Mouse (Mus musculus) regulatory T cell (primary cell): Measurements from ENCODE around the gene Dync1i2.

ENCODE experiments used
- in situ Hi-C: fragments of 300-600 bp; cut with MboI, MseI; formaldehyde crosslinking; loops from one replicate; pipeline ENCODE4 v1.15.1; 2025; ENCODE audit warnings: high pct_unique_total_duplicates

The Dync1i2 gene

DNA sequence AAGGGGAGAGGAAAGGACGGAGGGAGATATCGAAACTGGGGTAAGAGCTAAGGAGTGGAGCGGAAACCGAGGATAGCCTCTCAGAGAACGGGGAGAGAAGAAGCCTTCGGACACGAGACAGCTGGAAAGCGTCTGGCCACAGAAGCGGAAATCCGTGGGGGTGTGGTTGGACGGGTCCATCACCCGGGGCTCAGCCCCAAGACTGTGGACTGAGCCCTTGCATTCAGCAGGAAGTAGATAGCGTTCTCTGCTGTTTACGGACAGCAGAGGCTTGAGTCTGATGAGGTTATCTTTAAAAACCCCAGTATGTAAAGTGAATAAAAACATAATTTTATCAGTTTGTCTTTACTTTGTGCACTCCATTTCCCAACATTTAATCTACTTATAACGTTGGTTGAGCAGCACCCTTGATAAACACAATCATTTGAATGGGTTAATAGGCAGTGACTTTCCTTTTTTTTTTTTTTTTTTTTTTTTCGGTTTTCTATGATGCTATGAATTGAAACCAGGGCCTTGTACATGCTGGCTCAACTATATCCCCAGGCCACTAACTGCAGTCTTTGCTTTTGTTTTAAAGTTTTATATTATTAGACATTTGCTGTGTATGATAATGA is 7.6 kb upstream of the Dync1i2 start:
- in situ Hi-C loops: no loop called here

DNA sequence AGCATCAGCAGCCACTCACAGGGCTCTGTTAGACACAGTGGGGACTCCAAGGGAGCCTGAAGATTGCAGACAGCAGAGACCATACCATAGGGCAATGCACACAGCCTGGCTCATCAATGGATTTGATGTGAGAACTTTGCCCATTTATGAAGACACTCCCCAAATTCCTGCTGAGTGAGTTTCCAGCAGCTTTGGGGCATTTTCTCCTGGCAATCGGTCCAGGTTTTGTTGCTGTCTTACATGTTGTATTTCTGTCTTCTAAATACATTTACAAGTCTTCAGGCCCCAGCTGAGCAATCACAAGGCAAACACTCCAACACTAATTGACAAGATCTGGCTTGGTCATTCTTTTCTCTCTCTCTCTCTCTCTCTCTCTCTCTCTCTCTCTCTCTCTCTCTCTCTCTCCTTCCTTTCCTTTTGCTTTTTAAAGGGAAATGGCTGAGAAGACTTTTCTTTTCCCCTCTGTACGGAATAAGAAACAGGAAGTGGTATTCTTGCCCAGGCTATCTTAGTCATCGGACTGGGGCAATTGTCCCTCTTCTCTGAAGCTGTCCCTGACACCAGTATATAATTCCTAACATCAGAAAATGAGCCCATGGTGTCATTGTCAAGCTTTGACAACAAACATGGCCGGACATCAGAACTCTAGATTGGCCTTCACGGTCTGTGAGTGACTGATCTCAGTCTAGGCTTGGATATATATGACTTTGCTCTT is 2.3 kb upstream of the Dync1i2 start:
- in situ Hi-C loops: no loop called here

DNA sequence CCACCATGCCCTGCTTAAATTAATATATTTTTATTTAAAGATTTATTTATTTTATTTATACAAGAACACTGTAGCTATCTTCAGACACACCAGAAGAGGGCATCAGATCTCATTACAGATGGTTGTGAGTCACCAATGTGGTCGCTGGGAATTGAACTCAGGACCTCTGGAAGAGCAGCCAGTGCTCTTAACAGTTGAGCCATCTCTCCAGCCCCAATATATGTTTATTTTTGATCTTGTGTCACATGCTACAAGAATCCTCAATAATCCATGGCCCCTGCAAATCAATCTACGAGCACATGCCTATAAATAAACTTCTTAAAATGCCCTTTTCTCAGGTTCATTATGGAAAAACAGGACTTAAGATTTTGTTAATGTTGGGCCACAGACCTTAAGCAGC is 410 bp upstream of the Dync1i2 start:
- in situ Hi-C loops: no loop called here

DNA sequence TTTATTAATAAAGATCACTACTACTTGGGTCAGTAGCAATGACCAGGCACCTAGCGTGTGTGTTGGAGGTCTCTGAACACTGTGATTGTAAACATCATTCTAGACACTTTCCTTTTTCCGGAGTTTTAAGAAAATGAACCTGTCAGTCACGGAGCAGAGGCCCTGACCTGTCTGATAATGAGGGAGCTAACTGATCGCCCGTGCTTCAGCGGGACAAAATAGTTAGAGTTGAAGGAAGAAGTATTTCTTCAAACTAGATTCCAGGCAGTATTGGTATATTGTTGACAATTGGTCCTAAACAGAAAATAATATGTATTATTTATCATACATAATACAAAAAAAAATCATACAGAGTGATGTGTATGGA is 837 bp downstream of the Dync1i2 start:
- in situ Hi-C loops: no loop called here

DNA sequence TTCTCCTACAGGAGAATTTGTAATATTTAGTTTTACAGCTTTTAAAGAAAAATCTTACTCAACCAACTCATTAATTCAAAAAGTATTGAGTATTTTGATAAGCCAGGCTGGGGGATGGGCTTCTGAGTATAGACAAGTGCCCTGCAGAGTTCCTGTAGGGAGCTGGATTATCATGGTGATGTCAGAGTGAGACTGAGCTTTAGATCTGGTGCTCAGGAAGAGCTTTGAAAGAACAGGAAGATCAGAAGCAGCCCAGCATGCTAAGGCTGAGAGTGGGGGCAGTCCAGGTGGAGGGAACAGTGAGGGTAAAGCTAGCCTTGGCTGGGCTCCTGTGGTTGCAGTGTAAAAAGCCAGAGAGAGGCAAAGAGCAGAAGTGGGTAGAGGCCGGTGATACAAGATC is 9.5 kb downstream of the Dync1i2 start:
- in situ Hi-C loops: no loop called here

DNA sequence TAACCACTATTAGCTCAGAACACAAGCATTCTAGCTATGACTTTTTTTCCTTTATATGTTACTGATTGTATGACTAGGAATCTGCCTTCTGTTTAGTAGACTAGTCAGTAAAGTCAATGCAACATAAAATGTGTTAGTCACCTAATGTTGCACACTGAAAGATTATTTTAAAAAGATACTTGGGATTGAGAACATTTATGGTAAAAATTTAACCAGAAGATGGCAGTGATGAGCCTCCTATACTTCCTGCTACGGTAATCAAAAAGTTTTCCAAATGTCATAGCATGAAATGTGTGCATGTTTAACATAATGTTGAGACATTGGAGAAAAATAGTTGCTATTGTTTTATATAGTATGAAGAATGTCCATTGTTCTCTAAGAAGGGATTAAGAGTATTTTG is 15.9 kb downstream of the Dync1i2 start:
- in situ Hi-C loops: loop anchor here (5.0 kb wide), 1 partner anchor 195 kb away; no protein-coding TSS in a partner anchor

DNA sequence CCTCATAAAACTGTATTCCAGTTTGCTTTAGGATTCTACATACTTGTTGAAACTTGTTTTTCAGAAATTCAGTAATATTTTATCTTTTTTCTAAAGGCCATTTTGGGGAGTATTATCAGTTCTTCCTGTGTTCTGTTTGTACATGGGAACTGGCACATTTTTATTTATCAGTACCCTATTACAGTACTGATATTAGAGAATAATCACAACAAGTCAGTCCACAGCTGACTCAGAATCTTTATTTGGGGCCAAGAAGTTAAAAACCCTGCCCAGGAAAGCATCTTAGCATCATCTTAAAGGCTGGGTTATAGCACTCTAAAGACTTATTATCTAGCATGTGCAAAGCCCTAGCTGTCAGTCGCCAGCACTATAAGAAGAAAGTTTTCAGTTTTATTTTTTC is 18.1 kb downstream of the Dync1i2 start:
- in situ Hi-C loops: loop anchor here (5.0 kb wide), 1 partner anchor 193 kb away; no protein-coding TSS in a partner anchor

DNA sequence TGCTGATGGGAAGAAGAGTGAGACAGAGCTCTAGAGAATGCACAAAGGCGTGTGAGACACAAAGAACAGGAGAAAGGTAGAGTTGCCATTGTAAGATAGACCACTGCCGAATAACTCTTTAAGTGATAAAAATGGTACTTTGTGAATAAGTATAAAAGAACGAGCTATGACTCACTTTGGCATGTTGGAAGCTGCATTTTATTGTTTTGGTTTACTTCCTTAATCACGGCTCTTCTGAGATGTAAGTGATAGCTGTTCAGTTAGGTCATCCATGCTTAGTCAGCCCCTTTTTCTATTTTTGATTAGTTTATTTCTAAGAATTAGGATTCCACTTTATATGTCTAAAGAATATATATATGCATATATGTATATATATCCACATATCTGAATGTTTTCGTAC is 20.4 kb downstream of the Dync1i2 start:
- in situ Hi-C loops: no loop called here

DNA sequence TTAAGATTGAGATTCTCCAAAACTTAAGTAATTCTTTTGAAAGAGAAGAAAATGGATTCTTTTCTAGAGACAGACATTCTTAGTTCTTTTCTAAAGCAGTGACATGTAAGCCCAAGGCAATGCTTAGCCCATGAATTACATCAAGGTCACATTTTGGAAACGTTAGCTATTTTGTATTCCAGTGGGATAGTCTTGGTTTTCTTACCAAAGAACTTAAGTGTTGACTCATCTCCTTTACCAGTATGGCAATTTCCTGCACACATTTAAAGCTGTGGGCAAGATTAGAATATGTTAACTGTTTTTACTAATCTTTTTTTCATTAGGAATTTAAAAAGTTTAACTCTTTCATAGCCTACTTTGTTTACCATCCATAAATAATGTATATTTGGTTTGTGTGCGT is 21.5 kb downstream of the Dync1i2 start:
- in situ Hi-C loops: no loop called here

DNA sequence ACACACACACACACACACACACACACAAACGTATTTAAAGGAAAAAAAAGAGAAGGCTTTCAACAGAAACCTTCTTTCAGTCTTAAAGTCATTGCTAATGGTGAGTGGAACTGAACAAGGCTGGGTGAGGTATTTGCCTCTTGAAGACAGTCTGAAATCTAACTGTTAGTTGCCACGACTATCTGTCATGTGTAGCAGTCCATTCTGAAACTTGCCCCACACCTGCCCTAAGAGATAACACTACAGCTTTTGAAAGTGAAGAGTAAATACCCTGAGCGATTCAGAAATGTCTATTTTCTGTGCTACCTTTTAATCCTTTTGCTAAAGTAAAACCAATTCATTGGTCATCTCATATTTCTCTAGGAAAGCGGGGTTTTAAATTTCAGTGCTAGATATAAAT is 23.9 kb downstream of the Dync1i2 start:
- in situ Hi-C loops: no loop called here

DNA sequence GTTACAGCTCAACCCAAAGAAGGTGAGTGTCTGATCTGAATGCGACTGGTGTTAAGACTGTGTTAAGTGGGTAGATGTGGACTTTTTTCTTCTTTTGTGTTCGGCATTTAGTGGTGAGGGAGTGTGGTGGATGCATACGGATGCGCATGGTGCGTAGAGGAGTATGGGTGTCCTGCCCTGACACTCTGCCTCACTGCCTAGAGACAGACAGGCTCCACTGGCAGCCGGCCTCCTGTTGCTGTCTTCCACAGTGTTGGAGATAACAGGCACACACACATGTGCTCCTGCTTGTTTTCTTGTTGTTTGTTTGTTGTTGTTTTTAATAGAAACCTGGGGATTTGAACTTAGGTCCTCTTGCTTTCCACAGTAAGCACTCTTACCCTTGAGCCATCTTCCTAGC is 24.5 kb downstream of the Dync1i2 start:
- in situ Hi-C loops: no loop called here

DNA sequence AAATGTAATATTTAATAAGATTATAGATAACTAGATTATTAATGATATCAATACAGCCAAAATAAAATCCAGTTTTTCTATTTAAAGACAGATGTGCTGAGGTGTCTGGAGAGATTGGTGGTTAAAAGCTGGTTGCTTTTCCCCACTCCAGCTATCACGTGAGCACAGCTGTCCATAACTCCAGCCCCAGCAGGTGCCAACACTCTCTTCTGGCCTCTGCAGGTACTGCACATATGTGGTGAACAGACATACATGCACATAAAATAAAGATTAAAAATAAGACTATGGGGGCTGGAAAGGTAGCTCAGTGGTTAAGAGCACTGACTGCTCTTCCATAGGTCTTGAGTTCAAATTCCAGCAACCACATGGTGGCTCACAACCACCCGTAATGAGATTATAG is 30.0 kb downstream of the Dync1i2 start:
- in situ Hi-C loops: no loop called here

DNA sequence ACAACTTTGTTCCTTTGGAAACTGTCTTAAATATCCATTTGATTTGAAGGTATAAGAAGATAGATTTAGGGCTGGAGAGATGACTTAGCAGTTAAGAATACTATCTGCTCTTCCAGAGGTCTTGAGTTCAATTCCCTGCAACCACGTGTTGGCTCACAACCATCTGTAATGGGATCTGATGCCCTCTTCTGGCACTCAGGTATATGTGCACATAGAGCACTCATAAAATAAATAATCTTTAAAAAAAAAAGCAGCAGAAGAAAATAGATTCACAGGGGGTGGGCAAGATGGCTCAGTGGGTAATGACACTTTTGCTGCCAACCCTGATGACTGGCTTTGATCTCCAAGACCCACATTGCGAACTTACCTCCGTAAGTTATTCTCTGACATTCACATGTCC is 30.7 kb downstream of the Dync1i2 start:
- in situ Hi-C loops: no loop called here

DNA sequence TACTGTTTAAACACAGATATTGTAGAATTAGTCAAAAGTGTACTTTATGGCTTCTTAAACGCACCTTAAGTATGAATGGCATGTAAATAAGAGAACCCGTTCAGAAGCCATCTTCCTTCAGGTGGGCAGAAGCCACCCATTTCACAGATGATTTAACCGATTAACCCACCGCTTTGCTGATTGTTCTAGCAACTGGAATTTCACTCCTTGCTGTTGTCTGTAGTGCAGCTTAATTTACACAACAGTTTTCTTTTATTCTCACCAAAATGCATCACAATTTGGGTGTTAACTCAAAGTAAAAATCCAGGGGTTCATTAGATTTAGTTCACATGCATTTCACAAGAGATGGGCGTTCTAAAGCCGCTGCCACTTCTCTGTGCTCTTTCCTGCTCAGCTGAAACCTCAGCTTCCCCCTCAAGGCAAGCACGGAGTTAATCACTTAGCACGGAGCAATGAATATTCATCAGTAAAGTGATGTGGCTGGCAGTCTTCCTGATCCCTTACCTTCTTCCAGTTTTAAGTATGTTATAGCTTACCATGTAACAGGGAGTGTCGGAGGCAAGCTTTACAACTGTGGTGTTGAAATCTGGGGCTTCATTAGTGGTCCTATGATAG is 31.7 kb downstream of the Dync1i2 start:
- in situ Hi-C loops: no loop called here

DNA sequence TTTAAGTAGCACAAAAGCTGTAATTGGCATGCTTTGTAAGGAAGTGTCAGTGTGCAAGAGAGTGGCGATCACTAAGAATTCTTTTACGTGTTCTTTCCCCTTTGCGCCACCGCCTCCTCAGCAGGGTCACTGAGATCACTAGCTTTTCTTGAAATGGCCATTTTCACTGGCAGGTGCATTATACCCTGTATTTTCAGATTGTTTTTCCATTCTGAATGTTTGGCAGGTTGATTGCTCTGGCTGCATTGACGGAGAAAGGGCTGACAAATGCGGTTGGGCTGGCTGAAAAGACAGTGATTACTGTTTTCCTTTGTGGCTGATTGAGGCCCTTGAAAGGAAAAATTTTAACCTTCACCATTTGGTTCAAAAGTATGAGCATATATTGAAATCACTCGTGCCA is 33.3 kb downstream of the Dync1i2 start:
- in situ Hi-C loops: no loop called here

DNA sequence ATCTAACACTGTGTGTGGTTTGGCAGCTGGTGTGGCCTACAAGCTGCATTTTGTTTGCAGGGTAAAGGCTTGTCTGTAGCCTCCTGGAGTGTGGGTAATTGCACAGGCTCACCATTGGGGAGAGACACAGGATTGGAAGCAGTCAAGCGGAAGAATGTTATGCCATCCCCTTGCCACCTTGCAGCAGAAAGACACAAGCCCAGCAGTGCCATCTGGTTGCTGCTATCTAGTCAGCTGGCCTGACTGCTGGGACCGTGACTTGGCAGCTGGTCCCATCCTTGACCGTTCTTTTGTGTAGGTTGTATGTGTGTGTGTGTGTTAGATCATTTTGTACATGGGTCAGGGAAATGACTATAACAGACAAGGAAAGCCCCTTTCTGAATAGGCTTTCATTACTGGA is 33.9 kb downstream of the Dync1i2 start:
- in situ Hi-C loops: no loop called here

DNA sequence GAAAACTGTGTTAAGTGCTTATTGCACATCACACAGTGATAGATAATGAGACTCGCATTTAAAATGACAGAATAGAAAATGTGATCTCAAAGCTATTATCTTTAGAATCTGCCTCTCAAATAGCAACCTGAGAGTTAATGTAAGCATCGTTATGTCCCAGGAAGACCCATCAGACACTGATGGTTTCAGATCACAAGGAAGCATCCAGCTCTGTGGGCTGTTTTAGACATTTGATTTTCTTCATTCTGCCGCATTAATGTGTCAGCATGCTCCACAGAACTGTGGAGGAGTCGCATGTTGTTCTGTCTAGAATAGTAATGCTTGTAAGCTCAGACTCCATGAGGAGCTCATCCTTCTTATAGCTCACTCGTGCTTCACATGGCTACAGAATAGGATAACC is 34.6 kb downstream of the Dync1i2 start:
- in situ Hi-C loops: no loop called here

DNA sequence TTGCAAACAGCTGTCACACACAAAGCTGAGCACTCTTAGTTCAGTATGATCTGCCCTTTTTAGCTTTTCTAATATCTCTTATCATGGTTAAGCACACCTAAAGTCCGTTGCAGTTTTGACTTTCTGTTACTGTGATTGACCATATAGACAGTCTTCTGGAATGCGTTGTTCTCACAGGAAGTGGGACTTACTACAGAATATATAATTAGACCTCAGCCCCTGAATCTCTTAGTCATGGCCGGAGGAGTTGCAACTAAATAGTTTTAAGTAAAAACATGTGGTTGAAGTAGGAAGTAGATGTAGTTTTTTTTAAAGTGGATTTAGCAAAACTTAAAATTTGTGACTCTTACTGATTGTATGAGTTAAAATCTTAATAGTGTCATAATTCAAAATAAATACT is 36.6 kb downstream of the Dync1i2 start:
- in situ Hi-C loops: no loop called here

DNA sequence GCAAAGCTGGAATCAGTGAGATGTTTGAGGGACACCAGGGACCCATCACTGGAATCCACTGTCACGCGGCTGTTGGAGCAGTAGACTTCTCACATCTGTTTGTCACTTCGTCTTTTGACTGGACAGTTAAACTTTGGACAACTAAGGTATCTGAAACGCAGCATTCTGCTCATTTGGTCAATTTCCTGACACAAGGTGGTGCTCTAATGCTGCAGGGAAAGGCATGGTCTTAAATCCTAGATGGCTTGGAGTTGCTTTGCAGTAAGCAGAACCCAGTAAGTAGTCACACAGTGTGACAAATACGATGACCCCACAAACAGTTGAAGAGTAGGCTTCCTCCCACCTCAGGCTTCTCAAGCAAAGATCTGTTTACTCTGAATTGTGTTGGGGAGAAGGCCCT is 39.3 kb downstream of the Dync1i2 start:
- in situ Hi-C loops: no loop called here

DNA sequence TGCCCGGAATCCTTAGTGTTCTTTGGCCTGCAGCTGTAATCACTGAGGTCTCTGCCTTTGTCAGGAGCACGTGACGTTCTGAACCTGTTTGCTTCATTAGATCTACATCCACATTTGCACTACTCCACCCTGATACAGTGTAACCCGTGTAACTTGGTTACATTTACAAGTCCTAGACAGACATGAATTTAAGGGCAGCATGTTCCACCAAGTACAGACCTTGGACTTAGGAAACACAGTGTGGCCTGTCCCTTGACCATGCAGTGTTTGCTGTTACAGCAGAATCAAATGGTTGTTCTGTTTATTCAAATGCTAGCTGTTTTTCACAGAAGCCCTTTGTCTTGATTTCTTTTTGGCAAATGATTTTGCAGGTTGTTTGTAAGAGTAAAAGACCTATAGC is 43.3 kb downstream of the Dync1i2 start:
- in situ Hi-C loops: no loop called here

DNA sequence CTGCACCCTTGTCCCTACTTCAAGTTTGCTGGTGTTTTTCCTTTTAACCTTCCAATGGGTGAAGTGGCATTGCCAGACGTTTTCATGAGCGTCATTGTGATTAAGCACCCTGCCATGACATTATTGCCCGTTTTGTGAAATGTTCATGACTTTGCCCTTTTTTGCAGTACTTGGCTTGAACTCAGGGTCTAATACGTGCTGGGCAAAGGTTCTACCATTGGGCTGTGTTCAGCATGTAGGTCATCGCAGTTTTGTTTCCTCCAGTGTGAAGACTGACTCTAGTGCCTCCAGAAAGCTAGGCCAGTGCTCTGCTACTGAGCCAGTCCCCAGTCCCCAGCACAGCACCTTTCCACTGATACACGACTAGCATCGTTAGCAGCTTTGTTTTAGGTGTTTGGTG is 45.1 kb downstream of the Dync1i2 start:
- in situ Hi-C loops: no loop called here

DNA sequence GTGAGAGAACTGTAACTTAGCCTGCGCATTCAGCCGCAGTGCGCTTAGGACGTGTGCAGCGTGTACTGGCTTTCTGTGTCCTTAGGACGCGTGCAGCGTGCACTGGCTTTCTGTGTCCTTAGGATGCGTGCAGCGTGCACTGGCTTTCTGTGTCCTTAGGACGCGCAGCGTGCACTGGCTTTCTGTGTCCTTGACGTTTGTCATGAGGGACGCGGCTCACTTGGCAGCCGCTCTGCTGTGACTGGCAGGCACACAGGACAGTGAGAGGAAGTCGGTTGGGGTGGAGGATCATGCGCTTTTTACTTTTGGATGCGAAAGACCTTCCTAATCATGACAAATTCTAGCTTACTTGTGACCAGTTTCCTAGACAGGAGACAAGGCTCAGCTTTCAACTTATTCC is 53.1 kb downstream of the Dync1i2 start:
- in situ Hi-C loops: no loop called here

DNA sequence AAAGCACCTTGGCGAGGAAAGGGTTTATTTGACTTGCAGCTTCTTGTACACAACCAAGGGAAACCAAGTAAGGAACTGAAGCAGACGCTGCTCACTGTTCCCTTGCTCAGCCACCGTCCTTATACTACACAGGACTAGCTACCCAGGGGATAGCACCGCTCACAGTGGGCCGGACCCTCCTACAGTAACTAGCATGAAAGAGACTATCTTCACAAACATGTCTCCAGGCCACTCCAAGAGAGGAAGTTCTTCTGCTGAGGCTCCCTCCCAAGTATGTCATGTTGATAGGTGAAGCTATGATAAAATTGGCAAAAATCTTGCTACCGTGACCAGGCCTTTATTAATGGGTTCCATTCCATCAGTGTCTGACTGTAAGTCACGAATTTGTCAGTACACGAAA is 57.2 kb downstream of the Dync1i2 start:
- in situ Hi-C loops: no loop called here
